Mouse (Mus musculus): Measurements from ENCODE around the gene Cyp24a1. TPM values are rescaled to one million over a fixed set of nuclear protein-coding genes. Genes with fewer than 3 reads are reported as not detected.
A peak's percentile ranks its signal among the peaks of the same experiment; 100 is the strongest.

Gene Cyp24a1
- polyA plus RNA-seq, 1 experiment from 2014 or later, result 0.22 TPM

GRCm38 (mm10) chr2:170530256-170530655, 33.3 kb upstream of the Cyp24a1 start:
- Histone ChIP-seq H3K27me3 (ENCODE audit: control insufficient read depth, insufficient read depth, low read length) (no peaks in the 10 kb centered on the region), H3K36me3 (ENCODE audit: control insufficient read depth, insufficient read depth, low read length) (no peaks in the 10 kb centered on the region), H3K27ac (replicated peaks; ENCODE audit: low read depth, low read length) (no peak overlapping the region), H3K9ac (replicated peaks; ENCODE audit: low read length) (no peak overlapping the region), H3K4me3 (replicated peaks; ENCODE audit: low read depth, low read length) (no peak overlapping the region), H3K4me1 (ENCODE audit: control insufficient read depth, insufficient read depth, low read length) (no peaks in the 10 kb centered on the region), H3K9me3 (ENCODE audit: control insufficient read depth, low read length) (no peaks in the 10 kb centered on the region), H3K4me2 (ENCODE audit: low read length) (no peak overlapping the region)
- WGBS, result 93% methylated on average over 3 of the region's 3 CpGs
- DNase-seq (no peak), ATAC-seq (ENCODE audit: low FRiP score, low TSS enrichment) (no peak)

- Histone ChIP-seq H3K4me1 (ENCODE audit: control insufficient read depth, insufficient read depth, low read length) (no peaks in the 10 kb centered on the region), H3K36me3 (ENCODE audit: control insufficient read depth, insufficient read depth, low read length) (no peaks in the 10 kb centered on the region), H3K4me3 (replicated peaks; ENCODE audit: low read depth, low read length) (no peak overlapping the region), H3K9me3 (ENCODE audit: control insufficient read depth, low read length) (no peaks in the 10 kb centered on the region), H3K4me2 (ENCODE audit: low read length) (no peak overlapping the region), H3K27me3 (ENCODE audit: control insufficient read depth, insufficient read depth, low read length) (no peaks in the 10 kb centered on the region), H3K27ac (replicated peaks; ENCODE audit: low read depth, low read length) (no peak overlapping the region), H3K9ac (replicated peaks; ENCODE audit: low read length) (no peak overlapping the region)
- ATAC-seq (ENCODE audit: low FRiP score, low TSS enrichment), result no peak
- WGBS, result 90% methylated on average over 7 of the region's 7 CpGs
- no peak for DNase-seq
Observed at GRCm38 (mm10) chr2:170529766-170530165, 32.8 kb upstream of the Cyp24a1 start.

GRCm38 (mm10) chr2:170528061-170528460, 31.1 kb upstream of the Cyp24a1 start:
- Histone ChIP-seq H3K4me3 (replicated peaks; ENCODE audit: low read depth, low read length) (no peak overlapping the region), H3K4me2 (ENCODE audit: low read length) (no peak overlapping the region), H3K27ac (replicated peaks; ENCODE audit: low read depth, low read length) (no peak overlapping the region), H3K27me3 (ENCODE audit: control insufficient read depth, insufficient read depth, low read length) (no peaks in the 10 kb centered on the region), H3K36me3 (ENCODE audit: control insufficient read depth, insufficient read depth, low read length) (no peaks in the 10 kb centered on the region), H3K9ac (replicated peaks; ENCODE audit: low read length) (no peak overlapping the region), H3K9me3 (ENCODE audit: control insufficient read depth, low read length) (no peaks in the 10 kb centered on the region), H3K4me1 (ENCODE audit: control insufficient read depth, insufficient read depth, low read length) (no peaks in the 10 kb centered on the region)
- DNase-seq (no peak), ATAC-seq (ENCODE audit: low FRiP score, low TSS enrichment) (no peak)
- 87% methylated on average over 16 of the region's 16 CpGs for WGBS

- ATAC-seq (ENCODE audit: low FRiP score, low TSS enrichment) (no peak), DNase-seq (no peak)
- H3K27me3 ChIP-seq (ENCODE audit: control insufficient read depth, insufficient read depth, low read length), result no peaks in the 10 kb centered on the region
- no peaks in the 10 kb centered on the region for H3K36me3 ChIP-seq (ENCODE audit: control insufficient read depth, insufficient read depth, low read length)
- H3K4me3 ChIP-seq (replicated peaks; ENCODE audit: low read depth, low read length), result no peak overlapping the region
- H3K4me1 ChIP-seq (ENCODE audit: control insufficient read depth, insufficient read depth, low read length), result no peaks in the 10 kb centered on the region
- no peaks in the 10 kb centered on the region for H3K9me3 ChIP-seq (ENCODE audit: control insufficient read depth, low read length)
- H3K27ac ChIP-seq (replicated peaks; ENCODE audit: low read depth, low read length), result no peak overlapping the region
- H3K4me2 ChIP-seq (ENCODE audit: low read length), result no peak overlapping the region
- no peak overlapping the region for H3K9ac ChIP-seq (replicated peaks; ENCODE audit: low read length)
- WGBS, result 94% methylated on average over 8 of the region's 8 CpGs
Observed at GRCm38 (mm10) chr2:170526513-170526912, 29.6 kb upstream of the Cyp24a1 start.

GRCm38 (mm10) chr2:170520321-170520971, 23.5 kb upstream of the Cyp24a1 start:
- ATAC-seq (ENCODE audit: low FRiP score, low TSS enrichment), result peak; percentile 69; the same call in 1 of the 2 replicates
- no peaks in the 10 kb centered on the region for H3K4me1 ChIP-seq (ENCODE audit: control insufficient read depth, insufficient read depth, low read length)
- DNase-seq, result peak; percentile 92
- H3K27me3 ChIP-seq (ENCODE audit: control insufficient read depth, insufficient read depth, low read length), result no peaks in the 10 kb centered on the region
- no peak overlapping the region for H3K9ac ChIP-seq (replicated peaks; ENCODE audit: low read length)
- H3K4me3 ChIP-seq (replicated peaks; ENCODE audit: low read depth, low read length), result no peak overlapping the region
- 7% methylated on average over 7 of the region's 7 CpGs for WGBS
- no peak overlapping the region for H3K4me2 ChIP-seq (ENCODE audit: low read length)
- no peaks in the 10 kb centered on the region for H3K9me3 ChIP-seq (ENCODE audit: control insufficient read depth, low read length)
- peaks cover 40% of the 10 kb centered on the region for H3K36me3 ChIP-seq (ENCODE audit: control insufficient read depth, insufficient read depth, low read length)
- H3K27ac ChIP-seq (replicated peaks; ENCODE audit: low read depth, low read length), result no peak overlapping the region

- no peak for ATAC-seq (ENCODE audit: low FRiP score, low TSS enrichment)
- DNase-seq, result no peak
Observed at GRCm38 (mm10) chr2:170513756-170514155, 16.8 kb upstream of the Cyp24a1 start.

GRCm38 (mm10) chr2:170511073-170511891, 14.3 kb upstream of the Cyp24a1 start:
- under 1% methylated on average over 69 of the region's 69 CpGs for WGBS
- ATAC-seq (ENCODE audit: low FRiP score, low TSS enrichment) (peak; percentile 76), DNase-seq (peak; percentile 93)
- H3K4me1 ChIP-seq (ENCODE audit: control insufficient read depth, insufficient read depth, low read length), result peaks cover 17% of the 10 kb centered on the region
- H3K4me3 ChIP-seq (replicated peaks; ENCODE audit: low read depth, low read length), result peak overlapping the region; percentile 93
- no peaks in the 10 kb centered on the region for H3K9me3 ChIP-seq (ENCODE audit: control insufficient read depth, low read length)
- H3K27ac ChIP-seq (replicated peaks; ENCODE audit: low read depth, low read length), result peak overlapping the region; percentile 89
- peak overlapping the region; percentile 79 for H3K4me2 ChIP-seq (ENCODE audit: low read length)
- H3K36me3 ChIP-seq (ENCODE audit: control insufficient read depth, insufficient read depth, low read length), result peaks cover 7% of the 10 kb centered on the region
- H3K9ac ChIP-seq (replicated peaks; ENCODE audit: low read length), result peak overlapping the region; percentile 93
- no peaks in the 10 kb centered on the region for H3K27me3 ChIP-seq (ENCODE audit: control insufficient read depth, insufficient read depth, low read length)

More at GRCm38 (mm10) chr2:170513756-170514155, 16.8 kb upstream of the Cyp24a1 start:
- no peaks in the 10 kb centered on the region for H3K27me3 ChIP-seq (ENCODE audit: control insufficient read depth, insufficient read depth, low read length)
- 94% methylated on average over 12 of the region's 12 CpGs for WGBS
- H3K4me3 ChIP-seq (replicated peaks; ENCODE audit: low read depth, low read length), result no peak overlapping the region
- no peak overlapping the region for H3K9ac ChIP-seq (replicated peaks; ENCODE audit: low read length)
- no peak overlapping the region for H3K27ac ChIP-seq (replicated peaks; ENCODE audit: low read depth, low read length)
- no peak overlapping the region for H3K4me2 ChIP-seq (ENCODE audit: low read length)
- no peaks in the 10 kb centered on the region for H3K9me3 ChIP-seq (ENCODE audit: control insufficient read depth, low read length)
- peaks cover 17% of the 10 kb centered on the region for H3K4me1 ChIP-seq (ENCODE audit: control insufficient read depth, insufficient read depth, low read length)
- peaks cover 29% of the 10 kb centered on the region for H3K36me3 ChIP-seq (ENCODE audit: control insufficient read depth, insufficient read depth, low read length)

GRCm38 (mm10) chr2:170508821-170509220, 11.9 kb upstream of the Cyp24a1 start:
- 4% methylated on average over 12 of the region's 12 CpGs for WGBS
- Histone ChIP-seq H3K4me2 (ENCODE audit: low read length) (peak overlapping the region; percentile 50), H3K4me3 (replicated peaks; ENCODE audit: low read depth, low read length) (peak overlapping the region; percentile 15), H3K27me3 (ENCODE audit: control insufficient read depth, insufficient read depth, low read length) (no peaks in the 10 kb centered on the region), H3K4me1 (ENCODE audit: control insufficient read depth, insufficient read depth, low read length) (peaks cover 15% of the 10 kb centered on the region), H3K27ac (replicated peaks; ENCODE audit: low read depth, low read length) (no peak overlapping the region), H3K36me3 (ENCODE audit: control insufficient read depth, insufficient read depth, low read length) (no peaks in the 10 kb centered on the region), H3K9me3 (ENCODE audit: control insufficient read depth, low read length) (no peaks in the 10 kb centered on the region), H3K9ac (replicated peaks; ENCODE audit: low read length) (no peak overlapping the region; the same call in 1 of the 2 replicates)
- peak; percentile 97 for DNase-seq
- no peak for ATAC-seq (ENCODE audit: low FRiP score, low TSS enrichment)

Measured in midbrain, embryonic 14.5 days (tissue).